Mouse (Mus musculus) liver, postnatal 0 days (tissue): Measurements from ENCODE around the gene Dusp27.

ENCODE experiments used
- CTCF ChIP-seq: sonication (generic); IDR thresholded peaks from 2 replicates; pipeline ENCODE4 v1.5.1; 2016; ENCODE audit warnings: antibody characterized with exemption, low read depth
- EP300 ChIP-seq: IDR thresholded peaks from 2 replicates; pipeline ENCODE4 v1.6.1; 2016; ENCODE audit warnings: antibody characterized with exemption, low read depth, mild to moderate bottlenecking

DNA sequence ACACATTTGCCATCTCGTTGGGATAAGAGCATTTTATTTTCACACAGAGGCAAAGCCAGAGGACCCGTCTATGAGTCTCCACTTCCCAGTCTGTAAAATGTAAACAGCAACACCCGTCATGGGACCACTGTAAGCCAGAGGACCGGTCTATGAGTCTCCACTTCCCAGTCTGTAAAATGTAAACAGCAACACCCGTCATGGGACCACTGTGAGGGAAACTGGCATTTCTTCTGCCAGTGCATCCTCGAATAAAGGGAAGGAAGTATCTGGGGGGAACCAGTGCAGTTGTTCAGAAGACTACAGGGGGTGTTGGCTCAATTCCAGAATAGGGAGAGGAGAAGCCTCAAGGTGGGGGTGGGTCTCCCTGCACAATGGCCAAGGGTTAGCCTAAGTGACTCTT is 22.3 kb downstream of the Dusp27 start:
- TF ChIP-seq CTCF (no peak), EP300 (no peak)
